Comparison of ENCODE assay signal across 9 mouse cellular contexts in genomic region chrX:64277126-64277990, GRCm38 (mm10). TPM values are rescaled to one million over a fixed set of nuclear protein-coding genes. Genes with fewer than 3 reads are reported as not detected.
DNase-seq lines count a peak whose midpoint lies in the region; ATAC-seq lines count a peak whose summit lies in the region.
"Had no signal": no experiment of that assay in that cellular context is flagged by ENCODE, and none has a peak within 500 bp of the region (broad histone marks: within the 10 kb centered on the region; RNA-seq: fewer than 3 reads in every experiment).

No protein-coding gene starts in this region.

- 16% methylated on average over 12 of the region's 22 CpGs for WGBS in hindbrain, embryonic 15.5 days

- ATAC-seq in hindbrain, embryonic 15.5 days (ENCODE audit: low FRiP score, low read depth) = peak; percentile 57; the same call in 1 of the 2 replicates
- no peak for ATAC-seq in granulocyte monocyte progenitor cell, adult 5-6 weeks (replicated peaks; ENCODE audit: poor library complexity, severe bottlenecking)

- no peaks in the 10 kb centered on the region for H3K4me1 ChIP-seq in hindbrain, embryonic 15.5 days (replicated peaks)

- no peaks in the 10 kb centered on the region for H3K27me3 ChIP-seq in hindbrain, embryonic 15.5 days

- no peaks in the 10 kb centered on the region for H3K9me3 ChIP-seq in hindbrain, embryonic 15.5 days

- H3K36me3 ChIP-seq in hindbrain, embryonic 15.5 days = no peaks in the 10 kb centered on the region

- peak overlapping the region; percentile 50 for H3K4me3 ChIP-seq in hindbrain, embryonic 15.5 days

- H3K27ac ChIP-seq in hindbrain, embryonic 15.5 days (replicated peaks) = peak overlapping the region; percentile 83

- H3K9ac ChIP-seq in hindbrain, embryonic 15.5 days = peak overlapping the region; percentile 58

- peak; percentile 8 for DNase-seq in layer of hippocampus, adult 11-12 months (ENCODE audit: low spot score)
- DNase-seq in layer of hippocampus, adult 9-10 months (ENCODE audit: low spot score) = no peak
- DNase-seq in cerebellum, postnatal 14 days = peak; percentile 49 to 51
- DNase-seq in neural tube, embryonic 10.5 days (ENCODE audit: extremely low spot score, low spot score) = peak; percentile 12
- no peak for DNase-seq in urinary bladder, adult 2 months (ENCODE audit: low spot score)
- no peak for DNase-seq in adrenal gland, postnatal 10 days

- peak overlapping the region; percentile 58 for H3K4me2 ChIP-seq in hindbrain, embryonic 15.5 days

RNA-seq across cellular contexts. Expression of gene Slitrk4, which starts 0.6 kb away (rescaled TPM):
- 21.0 TPM in 2 replicates for polyA plus RNA-seq in hindbrain, embryonic 15.5 days (2015; fragmentation: Nextera tagmentation; extraction: Ambion mirVana)
- polyA plus RNA-seq in urinary bladder, adult 2 months (2012; rRNA removed) = 0.03 TPM in 2 replicates
- total RNA-seq in granulocyte monocyte progenitor cell, adult 5-6 weeks (2014; fragmentation: Nextera tagmentation) = not detected in 2 replicates
- not detected in 2 replicates for total RNA-seq in granulocyte monocyte progenitor cell, adult 5-6 weeks (2017)
- under 1 TPM; 0.39 TPM for total RNA-seq in adrenal gland, postnatal 10 days (2021)
- polyA plus RNA-seq: small intestine, adult 2 months had no signal

Comparison
In these comparisons a context has a peak if more than half of its experiments do, and no peak if none do; other contexts are left out.
1. DNase-seq: peak in layer of hippocampus, adult 11-12 months (single experiment), cerebellum, postnatal 14 days (2 of 2) and neural tube, embryonic 10.5 days (single experiment); none in layer of hippocampus, adult 9-10 months (single experiment), urinary bladder, adult 2 months (single experiment) and adrenal gland, postnatal 10 days (single experiment).